Mouse (Mus musculus): ENCODE data around the gene Smg5.
A peak's percentile ranks its signal among the peaks of the same experiment; 100 is the strongest.

The Smg5 gene

GRCm38 (mm10) chr3:88395288-88395687, 59.2 kb downstream of the Smg5 start:
- no peak for DNase-seq (ENCODE audit: low spot score in 2 of 2)

- DNase-seq (ENCODE audit: low spot score in 2 of 2), result no peak
Observed at GRCm38 (mm10) chr3:88395742-88396141, 59.7 kb downstream of the Smg5 start.

GRCm38 (mm10) chr3:88398666-88399065, 62.6 kb downstream of the Smg5 start:
- DNase-seq (ENCODE audit: low spot score in 2 of 2), result no peak

GRCm38 (mm10) chr3:88403522-88404230, 67.6 kb downstream of the Smg5 start:
- no peak for DNase-seq (ENCODE audit: low spot score in 2 of 2)

- peak; percentile 36 to 56 for DNase-seq (ENCODE audit: low spot score in 2 of 2)
Observed at GRCm38 (mm10) chr3:88407090-88407489, 71.0 kb downstream of the Smg5 start.

- no peak for DNase-seq (ENCODE audit: low spot score in 2 of 2)
Observed at GRCm38 (mm10) chr3:88407529-88407928, 71.5 kb downstream of the Smg5 start.

- no peak for DNase-seq (ENCODE audit: low spot score in 2 of 2)
Observed at GRCm38 (mm10) chr3:88408953-88409352, 72.9 kb downstream of the Smg5 start.

GRCm38 (mm10) chr3:88409741-88410644, 73.9 kb downstream of the Smg5 start, which contains the start of gene Pmf1:
Gene Pmf1 (minus strand): TSS chr3:88410331.
- DNase-seq (ENCODE audit: low spot score in 2 of 2), result peak; percentile 87 to 94

- no peak for DNase-seq (ENCODE audit: low spot score in 2 of 2)
Observed at GRCm38 (mm10) chr3:88410645-88411031, 74.6 kb downstream of the Smg5 start.

- DNase-seq (ENCODE audit: low spot score in 2 of 2), result no peak
Observed at GRCm38 (mm10) chr3:88411681-88412080, 75.6 kb downstream of the Smg5 start.

Measured in urinary bladder, postnatal 36 days (tissue).